Mouse (Mus musculus) heart, postnatal 25 days (tissue): ENCODE data around the gene Galp. TPM values are rescaled to one million over a fixed set of nuclear protein-coding genes. Genes with fewer than 3 reads are reported as not detected.

Source experiments
- DNase-seq: peaks from one replicate; pipeline ENCODE4 v3.0.0; 2022; ENCODE audit warnings: low spot score
- intact Hi-C: fragments of 180-260 bp; cut with DNase I; formaldehyde crosslinking; loops from one replicate; pipeline ENCODE4 v1.15.1; 2025
- total RNA-seq, 2 experiments: library from RNA; stranded (reverse); gene quantifications; 2 replicates each; pipeline ENCODE4 v1.2.3; 2021

Galp gene
- total RNA-seq = not detected

DNA sequence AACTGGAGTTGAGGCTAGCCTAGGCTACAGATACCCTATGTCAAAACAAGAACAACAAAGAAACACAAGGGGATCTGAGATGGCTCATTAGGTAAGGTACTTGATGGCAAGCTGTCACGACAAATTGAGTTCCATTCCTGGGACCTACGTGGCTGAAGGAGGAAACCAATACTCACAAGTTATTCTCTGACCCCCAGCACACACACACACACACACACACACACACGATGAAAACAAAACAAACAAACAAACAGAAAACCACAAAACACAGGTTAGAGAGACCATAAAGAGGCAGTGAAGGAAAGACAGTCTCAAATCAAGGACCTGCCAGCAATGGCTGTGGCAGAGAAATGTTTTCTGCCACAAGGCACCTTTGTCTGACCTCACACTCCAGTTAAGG is at the start of gene Galp:
Gene Galp, plus strand, starts transcription at position 301 of the 400 bp plus-strand sequence.
- DNase-seq = no peak
- intact Hi-C loops = no loop called here

DNA sequence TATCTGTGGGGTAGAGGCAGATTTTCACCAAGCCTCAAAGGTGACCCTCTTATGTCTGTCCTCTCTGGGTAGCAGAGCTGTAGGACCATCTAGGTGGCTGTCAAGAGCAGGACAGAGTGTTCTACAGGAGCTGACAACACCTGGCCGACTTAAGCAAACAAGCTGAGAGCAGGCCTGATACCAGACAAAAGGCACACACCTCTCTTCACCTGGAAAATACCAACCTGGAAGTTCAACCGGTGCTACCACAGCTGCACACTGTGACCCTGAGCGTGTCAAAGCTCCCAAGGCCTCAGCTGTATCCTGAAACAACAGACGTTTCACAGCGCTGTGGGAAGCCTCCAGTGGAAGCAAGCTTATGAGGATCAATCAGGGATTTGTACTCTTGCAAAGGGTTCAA is 49.2 kb upstream of the Galp start:
- DNase-seq = no peak
- intact Hi-C loops = no loop called here

DNA sequence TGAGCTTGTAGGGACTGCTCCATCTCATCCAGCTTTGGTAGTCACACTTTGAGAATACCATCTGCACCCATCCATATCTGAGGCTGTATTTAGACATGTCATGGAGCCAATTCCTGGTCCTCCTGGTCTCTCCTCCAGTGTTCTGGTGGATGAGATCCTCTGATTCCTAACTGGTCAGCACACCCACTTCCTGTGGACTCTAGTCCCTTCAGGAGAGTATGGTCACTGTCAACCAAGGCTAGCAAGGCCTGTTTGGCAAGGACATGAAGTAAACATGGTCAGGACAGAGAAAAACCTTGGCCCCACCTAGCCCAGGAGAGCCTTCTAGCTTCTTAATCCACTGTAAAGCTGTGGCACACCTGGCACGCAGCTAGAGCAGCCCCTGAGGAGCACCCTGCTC is 45.6 kb upstream of the Galp start:
- intact Hi-C loops = loop anchor here (5.0 to 10.0 kb wide), 2 partner anchors 136 to 214 kb away; partner anchors contain the start of genes Zfp667 and Zfp78
- no peak for DNase-seq

DNA sequence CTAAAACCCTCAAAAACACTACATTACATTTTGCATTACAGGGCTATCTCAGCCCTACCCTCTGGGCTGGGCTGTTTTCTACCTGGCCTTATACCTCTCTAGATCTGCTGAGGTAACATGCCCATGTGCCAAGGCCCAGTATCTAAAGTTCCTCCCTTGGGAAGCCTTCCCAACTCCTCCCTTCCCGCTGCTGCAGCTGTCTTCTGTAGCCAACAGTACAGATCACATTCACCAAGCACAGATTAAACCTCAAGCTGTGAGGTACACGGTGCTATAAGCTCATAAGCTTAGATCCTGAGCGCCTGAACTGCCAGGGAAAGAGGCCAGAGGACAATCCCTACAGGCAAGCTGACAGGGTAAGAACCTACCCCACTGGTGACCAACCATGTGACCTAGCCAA is 44.9 kb upstream of the Galp start:
- intact Hi-C loops = loop anchor here (5.0 to 10.0 kb wide), 2 partner anchors 135 to 213 kb away; partner anchors contain the start of genes Zfp667 and Zfp78
- no peak for DNase-seq

DNA sequence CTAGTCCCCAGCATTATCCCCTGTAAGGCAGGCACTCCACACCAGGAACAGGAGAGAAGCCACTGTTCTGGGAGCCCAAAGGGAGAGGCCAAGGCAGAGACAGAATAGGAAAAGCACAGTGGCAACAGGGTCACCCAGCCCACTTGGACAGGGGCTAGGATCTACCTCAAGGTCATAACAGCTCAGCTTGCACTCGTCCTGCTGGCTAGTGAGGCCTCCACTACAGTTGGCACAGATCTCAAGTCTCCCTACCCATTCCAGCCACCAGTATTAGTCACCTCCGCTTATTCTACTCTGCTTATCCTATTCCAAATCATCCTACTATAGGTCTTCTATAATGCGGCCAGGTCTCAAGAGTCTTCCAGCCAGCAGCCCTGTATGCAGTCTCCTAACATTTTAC is 43.8 kb upstream of the Galp start:
- intact Hi-C loops = loop anchor here (5.0 to 10.0 kb wide), 2 partner anchors 134 to 212 kb away; partner anchors contain the start of genes Zfp667 and Zfp78
- no peak for DNase-seq

DNA sequence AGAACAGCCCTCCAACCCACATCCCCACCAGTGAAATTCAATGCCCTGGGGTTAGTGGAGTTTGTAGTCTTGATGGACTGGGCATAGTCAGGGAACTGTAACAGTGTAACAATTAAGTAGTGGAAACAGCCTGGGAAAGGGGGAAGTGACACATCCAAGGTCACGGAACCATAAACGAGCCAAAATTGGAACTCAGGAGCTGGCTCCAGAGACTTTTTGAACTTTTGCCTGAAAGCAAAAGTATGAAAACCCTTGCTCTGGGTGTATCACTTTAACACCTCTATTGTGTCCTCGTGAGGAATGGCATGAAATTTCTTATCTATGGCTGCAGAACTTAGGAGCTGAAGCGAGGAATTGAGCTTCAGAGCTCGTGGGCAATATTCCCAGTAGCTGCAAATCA is 42.7 kb upstream of the Galp start:
- intact Hi-C loops = loop anchor here (5.0 to 10.0 kb wide), 2 partner anchors 133 to 211 kb away; partner anchors contain the start of genes Zfp667 and Zfp78
- no peak for DNase-seq

DNA sequence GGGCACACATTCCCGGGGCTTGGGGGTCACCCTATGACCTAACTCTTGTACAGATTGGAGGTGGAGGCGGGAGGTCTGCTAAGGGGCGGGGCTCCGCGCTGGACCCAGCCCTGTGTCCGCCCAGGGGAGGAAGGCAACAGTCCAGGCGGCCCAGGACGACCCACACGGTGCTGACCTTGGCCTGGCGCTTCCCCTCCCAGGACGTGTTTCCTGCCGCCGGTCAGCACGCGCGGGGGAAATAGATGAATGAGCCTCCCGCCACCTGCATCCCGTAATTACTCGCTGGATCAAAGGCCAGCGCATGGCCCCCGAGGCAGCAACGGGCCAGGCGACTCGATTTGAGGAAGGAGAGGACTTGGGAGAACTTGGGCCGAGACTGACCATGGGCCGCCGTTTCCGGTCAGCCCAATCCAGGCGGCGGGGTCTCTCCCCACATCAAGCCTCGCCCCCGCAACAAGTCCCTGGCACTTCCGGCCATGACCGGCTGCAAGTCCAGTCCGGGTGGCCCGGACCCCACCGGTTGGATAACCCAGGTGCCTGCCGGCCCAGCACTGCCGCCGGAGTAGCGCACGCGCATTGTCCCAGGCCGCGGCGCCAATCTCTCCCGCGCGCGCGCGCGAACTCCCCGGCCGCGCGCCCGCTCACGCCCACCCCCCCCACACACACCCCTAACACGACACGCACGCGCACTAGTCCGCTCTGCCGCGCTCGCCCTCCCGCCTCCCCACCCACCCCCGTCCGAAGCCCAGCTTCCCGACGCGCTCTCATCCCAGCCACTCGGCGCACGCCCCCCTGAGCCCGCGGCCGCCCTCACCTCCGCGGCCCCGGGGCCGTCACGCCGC is 41.6 kb upstream of the Galp start:
- DNase-seq = peak; percentile 73
- intact Hi-C loops = loop anchor here (10.0 kb wide), 1 partner anchor 210 kb away; the partner anchor contains the start of gene Zfp78

DNA sequence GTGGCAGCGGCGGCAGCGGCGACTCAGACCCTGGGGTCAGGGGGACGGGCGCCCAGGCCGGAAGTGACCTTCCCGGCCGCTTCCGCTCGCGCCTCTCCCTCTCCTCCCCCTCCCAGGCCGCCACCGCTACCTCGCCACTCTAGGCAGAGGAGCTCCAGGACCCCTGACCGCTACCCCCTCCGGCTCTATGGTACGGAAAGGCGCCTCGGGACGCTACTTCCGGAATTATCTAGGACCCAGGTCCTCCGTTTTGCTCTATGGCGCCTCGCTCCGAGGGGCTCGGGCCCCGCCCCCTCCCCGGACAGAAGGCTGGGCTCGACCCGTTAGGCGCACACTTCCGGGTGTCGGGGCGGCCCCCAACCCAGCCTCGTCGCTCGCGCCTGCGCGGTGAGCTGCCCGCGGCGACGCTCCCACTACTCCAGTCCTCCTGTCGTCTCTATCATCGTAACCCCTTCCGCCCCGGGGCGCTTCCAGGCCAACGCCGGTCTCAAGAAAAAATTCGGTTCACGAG is 40.9 kb upstream of the Galp start, which contains the start of gene Zfp787:
Gene Zfp787, minus strand, starts transcription at position 97 of the 511 bp plus-strand sequence.
- intact Hi-C loops = loop anchor here (1.0 to 10.0 kb wide), 2 partner anchors 14 to 209 kb away; partner anchors contain the start of gene Zfp78
- peak; percentile 96 for DNase-seq

DNA sequence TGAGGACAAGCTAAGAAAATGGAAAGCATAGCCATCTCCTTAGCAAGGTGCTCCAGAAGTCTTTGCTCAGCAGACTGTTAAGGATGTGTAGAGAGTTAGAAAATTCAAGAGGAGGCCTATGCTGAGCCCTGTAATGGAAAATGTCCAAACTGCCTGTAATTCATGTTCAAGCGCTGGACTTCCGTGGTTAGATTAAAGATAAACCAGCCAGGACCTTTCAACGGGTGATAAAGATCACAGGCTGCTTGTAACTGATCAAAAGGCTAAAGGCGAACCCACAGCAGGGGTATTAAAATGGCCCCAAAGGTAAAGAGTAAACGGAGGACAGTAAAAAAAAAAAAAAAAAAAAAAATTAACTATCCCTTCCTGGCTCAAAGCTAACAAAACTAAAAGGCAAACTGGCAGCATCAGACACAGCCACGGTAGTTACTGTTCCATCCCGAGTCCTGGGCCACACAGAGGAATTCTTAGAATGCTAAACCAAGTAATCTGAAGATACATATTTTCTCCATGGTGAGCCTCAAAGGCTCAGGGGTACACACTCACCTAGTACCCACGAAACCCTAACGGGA is 39.9 kb upstream of the Galp start:
- intact Hi-C loops = loop anchor here (1.0 to 10.0 kb wide), 2 partner anchors 13 to 208 kb away; partner anchors contain the start of gene Zfp78
- no peak for DNase-seq

DNA sequence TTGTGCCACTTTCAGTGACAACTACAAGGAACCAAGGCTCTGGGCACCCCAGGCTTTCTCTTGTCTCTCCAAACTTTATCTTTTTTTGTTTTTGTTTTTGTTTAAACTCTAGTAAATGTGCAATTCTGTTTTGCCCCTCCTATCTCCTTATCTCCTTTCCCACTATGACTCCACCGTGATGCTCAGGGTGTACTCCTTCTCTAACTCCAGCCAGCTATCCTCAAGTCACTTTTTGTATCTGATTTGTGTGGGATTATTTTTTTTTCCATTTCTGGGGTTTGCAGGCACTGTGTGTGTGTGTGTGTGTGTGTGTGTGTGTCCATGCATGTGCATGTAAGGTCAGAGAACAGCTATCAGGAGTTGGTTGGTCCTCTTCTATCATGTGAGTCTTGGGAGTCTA is 39.4 kb upstream of the Galp start:
- intact Hi-C loops = loop anchor here (10.0 kb wide), 1 partner anchor 207 kb away; the partner anchor contains the start of gene Zfp78
- no peak for DNase-seq

DNA sequence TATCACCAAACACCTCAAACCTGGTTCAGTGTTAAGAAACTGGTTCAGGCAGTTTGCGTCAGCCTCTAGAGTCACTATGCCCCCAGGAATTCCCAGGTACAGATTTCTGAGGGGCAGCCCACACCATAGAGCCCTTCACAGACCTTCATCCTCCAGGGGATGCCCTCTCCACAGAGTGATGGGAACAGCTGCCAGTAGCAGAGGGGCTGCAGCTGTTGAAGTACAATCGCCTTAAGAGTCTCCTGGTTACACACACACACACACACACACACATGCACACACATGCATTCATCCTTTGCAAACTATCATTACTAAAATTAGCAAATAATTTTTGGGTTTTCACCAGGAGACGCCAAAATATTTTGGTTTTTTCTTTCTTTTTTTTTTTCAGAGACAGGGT is 37.3 kb upstream of the Galp start:
- intact Hi-C loops = loop anchor here (10.0 kb wide), 1 partner anchor 205 kb away; the partner anchor contains the start of gene Zfp78

DNA sequence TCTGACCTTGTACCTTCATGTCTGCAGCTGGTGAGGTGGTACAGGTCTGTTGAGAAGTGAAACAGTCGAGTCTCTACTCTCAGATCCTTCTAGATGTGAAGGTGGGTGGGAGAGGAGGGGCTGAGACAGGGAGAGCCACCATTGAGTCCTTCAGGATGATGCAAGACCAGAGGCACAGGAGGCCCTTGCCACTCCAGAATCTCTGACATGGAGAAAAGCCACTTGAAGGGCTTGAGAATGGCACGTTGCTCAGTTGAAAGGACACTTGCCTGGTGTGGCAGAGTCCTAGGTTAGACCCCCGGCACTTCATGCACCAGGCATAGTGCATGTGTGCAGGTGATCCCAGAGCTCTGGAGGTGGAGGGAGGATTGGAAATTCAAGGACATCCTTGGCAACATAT is 35.3 kb upstream of the Galp start:
- intact Hi-C loops = no loop called here
- DNase-seq = no peak

More for the DNA sequence above, 37.3 kb upstream of the Galp start:
- no peak for DNase-seq

DNA sequence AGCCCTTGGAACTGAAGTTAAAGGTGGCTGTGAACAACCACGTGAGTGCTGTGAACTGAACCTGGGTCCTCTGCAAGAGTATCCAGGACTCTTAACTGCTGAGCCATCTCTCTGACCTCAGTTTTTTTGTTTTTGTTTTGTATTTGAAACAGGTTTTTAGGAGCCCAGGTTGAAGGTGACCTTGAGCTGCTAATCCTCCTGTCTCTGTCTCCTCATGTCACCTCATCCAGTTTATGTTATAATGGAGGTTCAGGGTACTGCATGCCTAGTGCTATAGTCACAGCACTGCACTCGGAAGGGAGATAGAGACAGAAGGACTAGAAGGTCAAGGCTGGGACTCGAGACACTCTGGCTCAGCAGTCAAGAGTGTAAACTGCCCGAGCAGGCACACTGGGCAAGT is 34.7 kb upstream of the Galp start:
- intact Hi-C loops = no loop called here
- no peak for DNase-seq

DNA sequence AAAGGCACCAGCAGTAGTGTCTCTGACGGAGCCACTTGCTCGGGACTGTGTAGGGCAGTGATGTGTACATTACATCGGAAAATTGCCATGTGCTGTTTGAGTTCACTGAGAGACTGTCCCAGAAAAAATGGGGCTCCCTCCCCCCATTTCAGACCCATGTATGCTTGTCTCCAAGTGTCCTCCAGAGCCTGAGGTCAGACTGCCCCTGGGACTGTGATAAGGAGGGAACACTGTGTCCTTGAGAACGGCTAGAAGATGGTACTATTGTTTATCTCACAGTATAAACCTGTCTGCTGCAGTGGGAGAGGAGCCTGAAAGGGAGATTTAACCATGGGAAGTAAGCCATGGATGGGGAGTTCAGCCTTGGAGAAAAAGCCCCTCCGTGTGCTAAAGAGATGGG is 32.2 kb upstream of the Galp start:
- DNase-seq = no peak
- intact Hi-C loops = no loop called here

DNA sequence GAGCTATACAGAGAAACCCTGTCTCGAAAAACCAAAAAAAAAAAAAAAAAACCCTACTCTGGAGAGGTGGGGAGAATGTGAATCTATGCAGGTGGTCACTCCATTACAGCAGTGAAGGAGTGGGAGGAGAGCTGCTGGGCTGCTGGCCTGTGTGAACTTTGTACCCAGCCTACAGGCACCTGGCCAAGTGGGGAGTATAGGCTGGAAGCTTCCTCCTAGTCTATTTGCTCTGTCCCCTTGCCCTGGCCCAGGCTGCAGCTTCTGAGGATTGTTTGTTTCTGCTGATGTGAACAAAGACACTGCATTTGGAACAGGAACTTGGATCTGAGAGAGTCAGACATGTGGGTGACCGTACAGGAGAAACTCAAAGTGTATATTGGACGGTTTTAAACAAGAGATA is 27.5 kb upstream of the Galp start:
- no peak for DNase-seq
- intact Hi-C loops = no loop called here

DNA sequence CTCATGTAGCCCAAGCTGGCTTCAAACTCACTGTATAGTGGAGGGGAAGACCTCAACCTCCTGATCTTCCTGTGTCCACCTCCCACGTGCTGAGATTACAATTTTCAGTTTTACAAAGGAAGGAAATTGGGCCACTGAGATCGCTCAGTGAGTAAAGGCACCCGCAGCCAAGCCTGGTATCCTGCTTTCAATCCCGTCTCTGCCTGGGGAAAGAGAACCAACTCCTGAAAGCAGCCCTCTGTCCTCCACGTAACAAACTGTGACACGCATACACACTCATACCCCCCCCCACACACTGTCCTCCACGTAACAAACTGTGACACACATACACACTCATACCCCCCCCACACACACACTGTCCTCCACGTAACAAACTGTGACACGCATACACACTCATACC is 26.5 kb upstream of the Galp start:
- no peak for DNase-seq
- intact Hi-C loops = loop anchor here (1.0 kb wide), 1 partner anchor 14 kb away; no protein-coding TSS in a partner anchor

DNA sequence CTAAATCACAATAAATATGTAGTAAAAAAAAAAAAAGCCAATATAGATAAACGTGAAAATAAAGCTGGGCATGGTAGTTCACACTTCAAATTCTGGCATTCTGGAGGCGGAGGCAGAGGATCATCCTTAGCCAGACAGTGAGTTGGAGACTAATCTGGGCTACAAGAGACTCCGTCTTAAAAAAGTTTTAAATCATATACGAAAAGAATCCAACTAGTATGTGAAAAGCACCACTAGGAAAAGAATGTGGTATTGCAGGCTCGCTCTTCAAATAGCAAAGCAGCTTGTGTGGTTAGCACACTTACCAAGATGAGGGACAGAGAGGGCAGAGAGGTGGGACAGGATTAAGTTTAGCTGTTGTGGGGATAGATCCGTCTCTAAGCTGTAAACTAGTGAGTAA is 26.0 kb upstream of the Galp start:
- no peak for DNase-seq
- intact Hi-C loops = loop anchor here (1.0 kb wide), 1 partner anchor 15 kb away; no protein-coding TSS in a partner anchor

DNA sequence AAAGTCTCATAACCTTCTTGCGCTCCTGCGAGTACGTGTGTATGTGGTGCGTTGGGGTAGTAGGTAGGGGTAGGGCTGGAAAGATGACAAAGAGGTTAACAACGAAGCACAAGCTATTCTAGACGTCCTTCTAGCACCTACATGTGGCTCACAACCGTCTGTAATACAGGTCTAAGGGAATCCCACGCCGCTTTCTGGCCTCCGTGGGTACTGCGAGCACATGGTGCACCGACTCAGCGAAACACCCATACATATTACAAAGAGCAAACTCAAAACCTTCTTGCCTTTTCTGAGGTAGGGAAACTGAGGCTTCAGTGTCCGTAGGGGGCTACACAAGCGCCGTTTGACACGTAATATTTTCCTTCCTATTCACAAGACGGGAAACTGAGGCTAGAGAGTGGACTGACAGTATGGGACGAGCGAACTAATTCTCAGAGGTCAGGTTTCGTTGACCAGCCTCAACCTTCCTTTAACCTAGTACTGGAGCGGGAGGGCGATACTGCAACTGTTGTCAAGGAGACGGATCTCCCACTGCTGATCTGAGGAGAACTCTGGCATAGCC is 25.4 kb upstream of the Galp start:
- DNase-seq = no peak
- intact Hi-C loops = no loop called here

DNA sequence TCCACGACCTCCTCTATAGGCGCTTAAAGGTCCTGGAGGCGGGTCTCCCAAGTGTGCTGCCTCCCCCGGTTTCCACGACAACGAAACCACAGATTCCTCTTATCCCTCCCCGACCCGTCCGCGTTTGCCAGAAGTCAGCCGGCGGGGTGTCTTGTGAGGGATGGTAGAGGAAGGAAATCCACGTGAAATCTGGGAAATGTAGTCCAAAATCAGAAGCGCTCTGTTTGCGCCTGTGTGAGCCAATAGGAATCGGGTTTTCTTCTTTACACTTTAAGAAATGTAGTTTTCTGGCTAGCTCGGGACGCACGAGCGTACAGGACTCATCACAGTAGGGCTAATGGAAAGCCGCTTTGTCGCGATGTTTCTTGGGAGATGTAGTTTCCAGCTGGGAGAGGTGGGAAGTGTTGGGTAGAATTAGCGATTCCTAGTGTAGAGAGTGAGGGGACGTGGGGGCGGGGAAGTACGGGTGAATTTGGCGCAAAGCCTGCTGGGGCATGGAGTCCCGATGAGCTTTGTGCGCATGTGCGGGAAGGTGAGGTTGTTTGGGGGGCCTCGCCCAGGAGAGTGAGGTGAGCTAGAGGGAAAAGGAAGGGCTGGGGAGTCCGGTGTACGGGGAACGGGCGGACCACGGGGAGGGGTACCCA is 24.8 kb upstream of the Galp start, which contains the start of gene Zfp444:
Gene Zfp444, plus strand, starts transcription at position 221 of the 644 bp plus-strand sequence.
- peak; percentile 92 for DNase-seq
- intact Hi-C loops = no loop called here
